Mouse (Mus musculus) thymus, adult 2 months (tissue): ENCODE measurements around the gene Map3k5.

Source experiments
- CTCF ChIP-seq: fragments of 200-500 bp; IDR thresholded peaks from 2 replicates; pipeline ENCODE4 v1.5.1; 2012; ENCODE audit warnings: mild to moderate bottlenecking, control low read depth, low read length, moderate library complexity, borderline replicate concordance; ENCODE audit not compliant: control insufficient read depth, poor library complexity, insufficient read depth; ENCODE audit errors: extremely low read depth
- POLR2A ChIP-seq: fragments of 200-500 bp; IDR thresholded peaks from 2 replicates; pipeline ENCODE4 v1.6.1; 2012; ENCODE audit warnings: mild to moderate bottlenecking, low read length, control low read depth, moderate library complexity; ENCODE audit not compliant: control insufficient read depth, poor library complexity, insufficient read depth; ENCODE audit errors: extremely low read depth

DNA sequence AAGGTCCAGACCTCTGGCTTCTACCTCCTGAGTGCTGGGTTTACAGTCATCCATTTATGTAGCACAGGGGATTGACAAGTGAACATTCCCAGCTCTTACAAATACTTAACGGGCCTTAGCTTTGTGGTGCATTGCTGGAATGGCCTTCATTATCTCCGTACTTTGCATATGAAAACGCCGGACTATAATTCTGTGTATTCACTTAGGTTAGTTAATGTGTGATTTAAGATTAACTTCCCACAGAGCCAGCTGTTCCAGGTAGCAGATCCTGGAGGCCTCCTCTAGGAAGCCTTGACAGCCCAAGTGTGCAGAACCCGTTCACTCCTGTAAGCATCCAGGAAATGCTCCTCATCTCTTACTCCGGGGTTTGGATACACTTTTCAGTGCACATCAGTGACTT, 4.5 kb downstream of the Map3k5 start:
- TF ChIP-seq CTCF (no peak), POLR2A (no peak)
